Mouse (Mus musculus): ENCODE results near the gene Acad12. TPM values are rescaled to one million over a fixed set of nuclear protein-coding genes. Genes with fewer than 3 reads are reported as not detected.

The Acad12 gene
- 2.5 and 3.0 TPM in 2 replicates for polyA plus RNA-seq (2014; fragmentation: Nextera tagmentation; extraction: Ambion mirVana)

- Histone ChIP-seq H3K9me3 (ENCODE audit: control insufficient read depth, low read length) (no peaks in the 10 kb centered on the region), H3K27ac (replicated peaks; ENCODE audit: low read depth, low read length) (peak within 1 kb of the TSS; percentile 47; the same call in 1 of the 2 replicates), H3K4me1 (ENCODE audit: control insufficient read depth, insufficient read depth, low read length) (peaks cover 5% of the 10 kb centered on the region), H3K36me3 (ENCODE audit: control insufficient read depth, insufficient read depth, low read length) (no peaks in the 10 kb centered on the region; the same call in 1 of the 2 replicates), H3K9ac (ENCODE audit: low read length) (peak within 1 kb of the TSS; percentile 78), H3K27me3 (ENCODE audit: control insufficient read depth, insufficient read depth, low read length) (no peaks in the 10 kb centered on the region), H3K4me3 (ENCODE audit: low read depth, low read length) (peak within 1 kb of the TSS; percentile 69), H3K4me2 (ENCODE audit: low read depth, severe bottlenecking) (peak within 1 kb of the TSS; percentile 79)
- DNase-seq (ENCODE audit: low spot score) = peak; percentile 91
- peak; percentile 79 for ATAC-seq (ENCODE audit: insufficient number of reproducible peaks, low FRiP score, low TSS enrichment, low read depth)
- under 1% methylated on average over 57 of the region's 58 CpGs for WGBS
Measured at GRCm38 (mm10) chr5:121618592-121619513, at the start of gene Acad12. TSS of gene Acad12 (minus strand) at chr5:121618938.

GRCm38 (mm10) chr5:121668411-121668810 lies 49.7 kb upstream of the Acad12 start:
- WGBS = 78% methylated on average over 6 of the region's 6 CpGs
- no peak for DNase-seq (ENCODE audit: low spot score)

GRCm38 (mm10) chr5:121667067-121667466 lies 48.3 kb upstream of the Acad12 start:
- DNase-seq (ENCODE audit: low spot score) (no peak), ATAC-seq (ENCODE audit: insufficient number of reproducible peaks, low FRiP score, low TSS enrichment, low read depth) (no peak)
- H3K27me3 ChIP-seq (ENCODE audit: control insufficient read depth, insufficient read depth, low read length) = no peaks in the 10 kb centered on the region
- H3K4me3 ChIP-seq (ENCODE audit: low read depth, low read length) = no peak overlapping the region
- H3K9me3 ChIP-seq (ENCODE audit: control insufficient read depth, low read length) = no peaks in the 10 kb centered on the region
- H3K27ac ChIP-seq (replicated peaks; ENCODE audit: low read depth, low read length) = no peak overlapping the region
- H3K36me3 ChIP-seq (ENCODE audit: control insufficient read depth, insufficient read depth, low read length) = peaks cover 16% of the 10 kb centered on the region
- H3K9ac ChIP-seq (ENCODE audit: low read length) = no peak overlapping the region
- no peaks in the 10 kb centered on the region for H3K4me1 ChIP-seq (ENCODE audit: control insufficient read depth, insufficient read depth, low read length)
- no peak overlapping the region for H3K4me2 ChIP-seq (ENCODE audit: low read depth, severe bottlenecking)
- 89% methylated on average over 4 of the region's 4 CpGs for WGBS

More at GRCm38 (mm10) chr5:121668411-121668810, 49.7 kb upstream of the Acad12 start:
- Histone ChIP-seq H3K27ac (replicated peaks; ENCODE audit: low read depth, low read length) (no peak overlapping the region), H3K9ac (ENCODE audit: low read length) (no peak overlapping the region), H3K27me3 (ENCODE audit: control insufficient read depth, insufficient read depth, low read length) (no peaks in the 10 kb centered on the region), H3K4me3 (ENCODE audit: low read depth, low read length) (no peak overlapping the region), H3K36me3 (ENCODE audit: control insufficient read depth, insufficient read depth, low read length) (peaks cover 13% of the 10 kb centered on the region), H3K9me3 (ENCODE audit: control insufficient read depth, low read length) (no peaks in the 10 kb centered on the region), H3K4me1 (ENCODE audit: control insufficient read depth, insufficient read depth, low read length) (no peaks in the 10 kb centered on the region), H3K4me2 (ENCODE audit: low read depth, severe bottlenecking) (no peak overlapping the region)
- ATAC-seq (ENCODE audit: insufficient number of reproducible peaks, low FRiP score, low TSS enrichment, low read depth) = no peak

GRCm38 (mm10) chr5:121664971-121665370 lies 46.2 kb upstream of the Acad12 start:
- ATAC-seq (ENCODE audit: insufficient number of reproducible peaks, low FRiP score, low TSS enrichment, low read depth) = no peak
- 94% methylated on average over 9 of the region's 9 CpGs for WGBS
- DNase-seq (ENCODE audit: low spot score) = no peak

GRCm38 (mm10) chr5:121664078-121664477 lies 45.3 kb upstream of the Acad12 start:
- 88% methylated on average over 6 of the region's 6 CpGs for WGBS
- no peak for ATAC-seq (ENCODE audit: insufficient number of reproducible peaks, low FRiP score, low TSS enrichment, low read depth)

More at GRCm38 (mm10) chr5:121664971-121665370, 46.2 kb upstream of the Acad12 start:
- no peaks in the 10 kb centered on the region for H3K27me3 ChIP-seq (ENCODE audit: control insufficient read depth, insufficient read depth, low read length)
- H3K9ac ChIP-seq (ENCODE audit: low read length) = no peak overlapping the region
- H3K4me1 ChIP-seq (ENCODE audit: control insufficient read depth, insufficient read depth, low read length) = peaks cover 6% of the 10 kb centered on the region
- peaks cover 14% of the 10 kb centered on the region for H3K36me3 ChIP-seq (ENCODE audit: control insufficient read depth, insufficient read depth, low read length)
- no peak overlapping the region for H3K4me3 ChIP-seq (ENCODE audit: low read depth, low read length)
- no peak overlapping the region for H3K4me2 ChIP-seq (ENCODE audit: low read depth, severe bottlenecking)
- no peak overlapping the region for H3K27ac ChIP-seq (replicated peaks; ENCODE audit: low read depth, low read length)
- no peaks in the 10 kb centered on the region for H3K9me3 ChIP-seq (ENCODE audit: control insufficient read depth, low read length)

GRCm38 (mm10) chr5:121663456-121663855 lies 44.7 kb upstream of the Acad12 start:
- no peak for ATAC-seq (ENCODE audit: insufficient number of reproducible peaks, low FRiP score, low TSS enrichment, low read depth)
- H3K9me3 ChIP-seq (ENCODE audit: control insufficient read depth, low read length) = no peaks in the 10 kb centered on the region
- peaks cover 14% of the 10 kb centered on the region for H3K36me3 ChIP-seq (ENCODE audit: control insufficient read depth, insufficient read depth, low read length)
- no peak overlapping the region for H3K27ac ChIP-seq (replicated peaks; ENCODE audit: low read depth, low read length)
- H3K4me1 ChIP-seq (ENCODE audit: control insufficient read depth, insufficient read depth, low read length) = peaks cover 6% of the 10 kb centered on the region
- WGBS = 88% methylated on average over 8 of the region's 8 CpGs
- no peak overlapping the region for H3K9ac ChIP-seq (ENCODE audit: low read length)
- H3K4me2 ChIP-seq (ENCODE audit: low read depth, severe bottlenecking) = no peak overlapping the region
- no peaks in the 10 kb centered on the region for H3K27me3 ChIP-seq (ENCODE audit: control insufficient read depth, insufficient read depth, low read length)
- no peak for DNase-seq (ENCODE audit: low spot score)
- H3K4me3 ChIP-seq (ENCODE audit: low read depth, low read length) = no peak overlapping the region

More at GRCm38 (mm10) chr5:121664078-121664477, 45.3 kb upstream of the Acad12 start:
- Histone ChIP-seq H3K36me3 (ENCODE audit: control insufficient read depth, insufficient read depth, low read length) (peaks cover 14% of the 10 kb centered on the region), H3K27ac (replicated peaks; ENCODE audit: low read depth, low read length) (no peak overlapping the region), H3K9ac (ENCODE audit: low read length) (no peak overlapping the region), H3K4me3 (ENCODE audit: low read depth, low read length) (no peak overlapping the region), H3K27me3 (ENCODE audit: control insufficient read depth, insufficient read depth, low read length) (no peaks in the 10 kb centered on the region), H3K9me3 (ENCODE audit: control insufficient read depth, low read length) (no peaks in the 10 kb centered on the region), H3K4me1 (ENCODE audit: control insufficient read depth, insufficient read depth, low read length) (peaks cover 6% of the 10 kb centered on the region), H3K4me2 (ENCODE audit: low read depth, severe bottlenecking) (no peak overlapping the region)
- DNase-seq (ENCODE audit: low spot score) = no peak

GRCm38 (mm10) chr5:121661494-121661893 lies 42.8 kb upstream of the Acad12 start:
- Histone ChIP-seq H3K4me2 (ENCODE audit: low read depth, severe bottlenecking) (peak overlapping the region; percentile 92), H3K27ac (replicated peaks; ENCODE audit: low read depth, low read length) (no peak overlapping the region), H3K36me3 (ENCODE audit: control insufficient read depth, insufficient read depth, low read length) (peaks cover 14% of the 10 kb centered on the region), H3K4me1 (ENCODE audit: control insufficient read depth, insufficient read depth, low read length) (peaks cover 6% of the 10 kb centered on the region), H3K27me3 (ENCODE audit: control insufficient read depth, insufficient read depth, low read length) (no peaks in the 10 kb centered on the region), H3K9ac (ENCODE audit: low read length) (peak overlapping the region; percentile 59), H3K4me3 (ENCODE audit: low read depth, low read length) (peak overlapping the region; percentile 56), H3K9me3 (ENCODE audit: control insufficient read depth, low read length) (no peaks in the 10 kb centered on the region)
- no peak for DNase-seq (ENCODE audit: low spot score)
- 86% methylated on average over 5 of the region's 5 CpGs for WGBS
- no peak for ATAC-seq (ENCODE audit: insufficient number of reproducible peaks, low FRiP score, low TSS enrichment, low read depth)

- H3K4me3 ChIP-seq (ENCODE audit: low read depth, low read length) = peak overlapping the region; percentile 56
- peaks cover 6% of the 10 kb centered on the region for H3K4me1 ChIP-seq (ENCODE audit: control insufficient read depth, insufficient read depth, low read length)
- peak overlapping the region; percentile 59 for H3K9ac ChIP-seq (ENCODE audit: low read length)
- no peak for DNase-seq (ENCODE audit: low spot score)
- no peak overlapping the region; the same call in 1 of the 2 replicates for H3K27ac ChIP-seq (replicated peaks; ENCODE audit: low read depth, low read length)
- H3K4me2 ChIP-seq (ENCODE audit: low read depth, severe bottlenecking) = peak overlapping the region; percentile 92
- 1% methylated on average over 26 of the region's 26 CpGs for WGBS
- 0 out of 2 replicates have a peak, but pooled peaks have one; percentile 28 for ATAC-seq (ENCODE audit: insufficient number of reproducible peaks, low FRiP score, low TSS enrichment, low read depth)
- no peaks in the 10 kb centered on the region for H3K9me3 ChIP-seq (ENCODE audit: control insufficient read depth, low read length)
- no peaks in the 10 kb centered on the region for H3K27me3 ChIP-seq (ENCODE audit: control insufficient read depth, insufficient read depth, low read length)
- H3K36me3 ChIP-seq (ENCODE audit: control insufficient read depth, insufficient read depth, low read length) = peaks cover 10% of the 10 kb centered on the region; the same call in 1 of the 2 replicates
Measured at GRCm38 (mm10) chr5:121660897-121661254, 42.1 kb upstream of the Acad12 start.
